Mouse (Mus musculus): ENCODE results near the gene Maff. TPM values are rescaled to one million over a fixed set of nuclear protein-coding genes. Genes with fewer than 3 reads are reported as not detected.

The Maff gene
- polyA plus RNA-seq, 1 experiment from 2014 or later: 7.1 TPM

GRCm38 (mm10) chr15:79396736-79397135, 50.3 kb downstream of the Maff start:
- Histone ChIP-seq H3K36me3 (ENCODE audit: control insufficient read depth, insufficient read depth, low read length) (no peaks in the 10 kb centered on the region), H3K27me3 (replicated peaks; ENCODE audit: control insufficient read depth, insufficient read depth, low read length) (no peaks in the 10 kb centered on the region), H3K27ac (ENCODE audit: low read length) (no peak overlapping the region), H3K4me3 (ENCODE audit: low read length) (no peak overlapping the region), H3K9ac (ENCODE audit: low read depth, low read length) (no peak overlapping the region), H3K4me2 (ENCODE audit: low read depth, low read length) (no peak overlapping the region), H3K9me3 (ENCODE audit: control insufficient read depth, low read length) (no peaks in the 10 kb centered on the region), H3K4me1 (ENCODE audit: control insufficient read depth, insufficient read depth, low read length) (peaks cover 55% of the 10 kb centered on the region)
- no peak for ATAC-seq
- WGBS: 80% methylated on average over 11 of the region's 11 CpGs

GRCm38 (mm10) chr15:79399231-79400052, 53.0 kb downstream of the Maff start:
- 56% methylated on average over 14 of the region's 14 CpGs for WGBS

GRCm38 (mm10) chr15:79400134-79400974, 53.9 kb downstream of the Maff start:
- H3K4me1 ChIP-seq (ENCODE audit: control insufficient read depth, insufficient read depth, low read length): peaks cover 40% of the 10 kb centered on the region
- no peak for ATAC-seq
- no peaks in the 10 kb centered on the region for H3K36me3 ChIP-seq (ENCODE audit: control insufficient read depth, insufficient read depth, low read length)
- peak overlapping the region; percentile 7; the same call in 1 of the 2 replicates for H3K4me2 ChIP-seq (ENCODE audit: low read depth, low read length)
- peak overlapping the region; percentile 23; the same call in 1 of the 2 replicates for H3K27ac ChIP-seq (ENCODE audit: low read length)
- WGBS: 54% methylated on average over 6 of the region's 6 CpGs
- H3K27me3 ChIP-seq (replicated peaks; ENCODE audit: control insufficient read depth, insufficient read depth, low read length): no peaks in the 10 kb centered on the region
- H3K9me3 ChIP-seq (ENCODE audit: control insufficient read depth, low read length): no peaks in the 10 kb centered on the region
- H3K9ac ChIP-seq (ENCODE audit: low read depth, low read length): peak overlapping the region; percentile 49
- no peak overlapping the region for H3K4me3 ChIP-seq (ENCODE audit: low read length)

More at GRCm38 (mm10) chr15:79399231-79400052, 53.0 kb downstream of the Maff start:
- H3K9me3 ChIP-seq (ENCODE audit: control insufficient read depth, low read length): no peaks in the 10 kb centered on the region
- H3K36me3 ChIP-seq (ENCODE audit: control insufficient read depth, insufficient read depth, low read length): no peaks in the 10 kb centered on the region
- H3K4me3 ChIP-seq (ENCODE audit: low read length): no peak overlapping the region
- ATAC-seq: no peak
- H3K27me3 ChIP-seq (replicated peaks; ENCODE audit: control insufficient read depth, insufficient read depth, low read length): no peaks in the 10 kb centered on the region
- peak overlapping the region; percentile 23; the same call in 1 of the 2 replicates for H3K27ac ChIP-seq (ENCODE audit: low read length)
- peak overlapping the region; percentile 4; the same call in 1 of the 2 replicates for H3K9ac ChIP-seq (ENCODE audit: low read depth, low read length)
- H3K4me1 ChIP-seq (ENCODE audit: control insufficient read depth, insufficient read depth, low read length): peaks cover 47% of the 10 kb centered on the region
- H3K4me2 ChIP-seq (ENCODE audit: low read depth, low read length): no peak overlapping the region

GRCm38 (mm10) chr15:79400975-79401365, 54.5 kb downstream of the Maff start:
- Histone ChIP-seq H3K9ac (ENCODE audit: low read depth, low read length) (peak overlapping the region; percentile 49), H3K4me3 (ENCODE audit: low read length) (no peak overlapping the region)
- no peak for ATAC-seq

GRCm38 (mm10) chr15:79402176-79402575, 55.8 kb downstream of the Maff start:
- ATAC-seq: no peak
- Histone ChIP-seq H3K27me3 (replicated peaks; ENCODE audit: control insufficient read depth, insufficient read depth, low read length) (no peaks in the 10 kb centered on the region), H3K4me2 (ENCODE audit: low read depth, low read length) (peak overlapping the region; percentile 74), H3K36me3 (ENCODE audit: control insufficient read depth, insufficient read depth, low read length) (no peaks in the 10 kb centered on the region), H3K4me1 (ENCODE audit: control insufficient read depth, insufficient read depth, low read length) (peaks cover 38% of the 10 kb centered on the region), H3K9ac (ENCODE audit: low read depth, low read length) (peak overlapping the region; percentile 91), H3K4me3 (ENCODE audit: low read length) (peak overlapping the region; percentile 96), H3K27ac (ENCODE audit: low read length) (no peak overlapping the region), H3K9me3 (ENCODE audit: control insufficient read depth, low read length) (no peaks in the 10 kb centered on the region)
- WGBS: 23% methylated on average over 5 of the region's 5 CpGs

More at GRCm38 (mm10) chr15:79400975-79401365, 54.5 kb downstream of the Maff start:
- H3K36me3 ChIP-seq (ENCODE audit: control insufficient read depth, insufficient read depth, low read length): no peaks in the 10 kb centered on the region
- WGBS: 54% methylated on average over 7 of the region's 7 CpGs
- H3K27me3 ChIP-seq (replicated peaks; ENCODE audit: control insufficient read depth, insufficient read depth, low read length): no peaks in the 10 kb centered on the region
- H3K27ac ChIP-seq (ENCODE audit: low read length): peak overlapping the region; percentile 23; the same call in 1 of the 2 replicates
- no peaks in the 10 kb centered on the region for H3K9me3 ChIP-seq (ENCODE audit: control insufficient read depth, low read length)
- peak overlapping the region; percentile 7 for H3K4me2 ChIP-seq (ENCODE audit: low read depth, low read length)
- peaks cover 38% of the 10 kb centered on the region for H3K4me1 ChIP-seq (ENCODE audit: control insufficient read depth, insufficient read depth, low read length)

- H3K9me3 ChIP-seq (ENCODE audit: control insufficient read depth, low read length): no peaks in the 10 kb centered on the region
- no peaks in the 10 kb centered on the region for H3K36me3 ChIP-seq (ENCODE audit: control insufficient read depth, insufficient read depth, low read length)
- no peaks in the 10 kb centered on the region for H3K27me3 ChIP-seq (replicated peaks; ENCODE audit: control insufficient read depth, insufficient read depth, low read length)
- H3K4me3 ChIP-seq (ENCODE audit: low read length): peak within 1 kb of the TSS; percentile 96
- under 1% methylated on average over 89 of the region's 90 CpGs for WGBS
- peak within 1 kb of the TSS; percentile 69 for H3K27ac ChIP-seq (ENCODE audit: low read length)
- H3K4me2 ChIP-seq (ENCODE audit: low read depth, low read length): peak within 1 kb of the TSS; percentile 74
- ATAC-seq: peak; percentile 91
- H3K9ac ChIP-seq (ENCODE audit: low read depth, low read length): peak within 1 kb of the TSS; percentile 91
- peaks cover 38% of the 10 kb centered on the region for H3K4me1 ChIP-seq (ENCODE audit: control insufficient read depth, insufficient read depth, low read length)
Observed at GRCm38 (mm10) chr15:79402836-79403762, 56.7 kb downstream of the Maff start, which contains the start of gene Tmem184b. Gene Tmem184b (minus strand): TSS chr15:79403569.

GRCm38 (mm10) chr15:79403763-79404210, 57.4 kb downstream of the Maff start:
- 16% methylated on average over 9 of the region's 9 CpGs for WGBS

GRCm38 (mm10) chr15:79404277-79404676, 57.9 kb downstream of the Maff start:
- H3K4me2 ChIP-seq (ENCODE audit: low read depth, low read length): no peak overlapping the region
- no peak for ATAC-seq
- no peaks in the 10 kb centered on the region for H3K36me3 ChIP-seq (ENCODE audit: control insufficient read depth, insufficient read depth, low read length)
- H3K4me3 ChIP-seq (ENCODE audit: low read length): no peak overlapping the region
- H3K27ac ChIP-seq (ENCODE audit: low read length): no peak overlapping the region
- no peaks in the 10 kb centered on the region for H3K27me3 ChIP-seq (replicated peaks; ENCODE audit: control insufficient read depth, insufficient read depth, low read length)
- H3K9ac ChIP-seq (ENCODE audit: low read depth, low read length): no peak overlapping the region; the same call in 1 of the 2 replicates
- WGBS: 71% methylated on average over 1 of the region's 1 CpGs
- H3K4me1 ChIP-seq (ENCODE audit: control insufficient read depth, insufficient read depth, low read length): peaks cover 34% of the 10 kb centered on the region
- no peaks in the 10 kb centered on the region for H3K9me3 ChIP-seq (ENCODE audit: control insufficient read depth, low read length)

More at GRCm38 (mm10) chr15:79403763-79404210, 57.4 kb downstream of the Maff start:
- ATAC-seq: no peak
- Histone ChIP-seq H3K27ac (ENCODE audit: low read length) (peak overlapping the region; percentile 69), H3K4me1 (ENCODE audit: control insufficient read depth, insufficient read depth, low read length) (peaks cover 38% of the 10 kb centered on the region), H3K27me3 (replicated peaks; ENCODE audit: control insufficient read depth, insufficient read depth, low read length) (no peaks in the 10 kb centered on the region), H3K4me3 (ENCODE audit: low read length) (peak overlapping the region; percentile 96), H3K9me3 (ENCODE audit: control insufficient read depth, low read length) (no peaks in the 10 kb centered on the region), H3K36me3 (ENCODE audit: control insufficient read depth, insufficient read depth, low read length) (no peaks in the 10 kb centered on the region), H3K4me2 (ENCODE audit: low read depth, low read length) (peak overlapping the region; percentile 74), H3K9ac (ENCODE audit: low read depth, low read length) (peak overlapping the region; percentile 91)
